Mouse (Mus musculus) hindbrain, embryonic 14.5 days (tissue): Measurements from ENCODE around the gene Ncam1. TPM values are rescaled to one million over a fixed set of nuclear protein-coding genes. Genes with fewer than 3 reads are reported as not detected.

Experiments
- ATAC-seq: fragments of 200-750 bp; cut with Nextera tagmentation; 2 replicates; pipeline ENCODE4 v1.8.0; 2017; ENCODE audit warnings: moderate number of reproducible peaks, mild to moderate bottlenecking, moderate TSS enrichment, moderate library complexity; ENCODE audit not compliant: low FRiP score
- DNase-seq: peaks from one replicate; pipeline ENCODE4 v3.0.0-alpha.2; 2015; ENCODE audit warnings: low spot score
- H3K27ac ChIP-seq: fragments of 300-500 bp; sonication (generic); 2 replicates; pipeline ENCODE4 v1.5.1; 2014; ENCODE audit warnings: mild to moderate bottlenecking, moderate library complexity
- H3K27me3 ChIP-seq: fragments of 300-500 bp; sonication (generic); 2 replicates; pipeline ENCODE4 v1.6.1; 2014; ENCODE audit warnings: mild to moderate bottlenecking, low read length, mixed read lengths; ENCODE audit not compliant: control insufficient read depth, insufficient read depth
- H3K36me3 ChIP-seq: fragments of 300-500 bp; sonication (generic); replicated peaks from 2 replicates; pipeline ENCODE4 v1.6.1; 2014; ENCODE audit not compliant: control insufficient read depth, insufficient read depth
- H3K4me1 ChIP-seq: fragments of 300-500 bp; sonication (generic); replicated peaks from 2 replicates; pipeline ENCODE4 v1.6.1; 2014; ENCODE audit warnings: antibody characterized with exemption, low read length, mixed read lengths; ENCODE audit not compliant: control insufficient read depth, insufficient read depth
- H3K4me2 ChIP-seq: fragments of 300-500 bp; sonication (generic); replicated peaks from 2 replicates; pipeline ENCODE4 v1.6.1; 2014; ENCODE audit warnings: mild to moderate bottlenecking, moderate library complexity
- H3K4me3 ChIP-seq: fragments of 300-500 bp; sonication (generic); replicated peaks from 2 replicates; pipeline ENCODE4 v1.5.1; 2014; ENCODE audit warnings: mild to moderate bottlenecking, low read length
- H3K9ac ChIP-seq: fragments of 300-500 bp; sonication (generic); 2 replicates; pipeline ENCODE4 v1.6.1; 2014
- H3K9me3 ChIP-seq: fragments of 300-500 bp; sonication (generic); 2 replicates; pipeline ENCODE4 v1.6.1; 2016; ENCODE audit warnings: low read length; ENCODE audit not compliant: control insufficient read depth
- WGBS: fragments of 180-500 bp; shearing (Covaris S2); extraction: QIAGEN DNeasy Blood & Tissue Kit; methylation state at CpG from one replicate; pipeline ENCODE4 v1.1.7; 2014; 5-methylcytosine and 5-hydroxymethylcytosine counted together
- polyA plus RNA-seq: library from polyadenylated mRNA; unstranded; fragments of >200 nt; fragmentation: Nextera tagmentation; extraction: Ambion mirVana; gene quantifications from 2 replicates; pipeline ENCODE4 v1.2.1, GENCODE M21; 2014

Ncam1 gene
- polyA plus RNA-seq, 1 experiment from 2014 or later: 349 TPM

DNA sequence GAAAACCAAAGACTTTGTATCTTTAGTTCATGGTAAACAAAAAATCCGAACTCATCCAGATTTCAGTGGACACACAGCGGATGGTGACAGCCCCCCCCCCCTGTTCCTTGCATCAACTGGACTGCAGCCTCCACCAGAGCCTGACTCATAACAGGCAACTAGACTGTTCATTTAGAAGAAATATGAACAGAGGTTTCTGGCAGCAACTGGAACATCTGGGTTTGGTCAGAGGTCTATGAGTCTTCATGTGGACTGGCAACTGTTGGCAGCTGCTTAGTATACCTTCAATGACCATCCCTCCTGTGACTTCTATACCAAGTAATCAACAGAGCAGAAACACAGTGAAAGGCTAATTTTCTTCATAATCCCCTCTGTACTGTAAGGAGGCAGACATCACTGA is 154.4 kb downstream of the Ncam1 start:
- peaks cover 19% of the 10 kb centered on the region for H3K4me1 ChIP-seq
- H3K9ac ChIP-seq: no peak overlapping the region
- H3K27me3 ChIP-seq: no peaks in the 10 kb centered on the region
- ATAC-seq (no peak), DNase-seq (no peak)
- H3K36me3 ChIP-seq: no peaks in the 10 kb centered on the region
- no peak overlapping the region for H3K4me2 ChIP-seq
- H3K9me3 ChIP-seq: no peaks in the 10 kb centered on the region
- WGBS: 96% methylated on average over 2 of the region's 2 CpGs
- H3K4me3 ChIP-seq: no peak overlapping the region
- H3K27ac ChIP-seq: no peak overlapping the region

- 79% methylated on average over 3 of the region's 3 CpGs for WGBS
- no peak overlapping the region for H3K9ac ChIP-seq
- no peak overlapping the region for H3K4me2 ChIP-seq
- no peak overlapping the region; the same call in 1 of the 2 replicates for H3K27ac ChIP-seq
- ATAC-seq: no peak
- peaks cover 32% of the 10 kb centered on the region for H3K4me1 ChIP-seq
- H3K27me3 ChIP-seq: no peaks in the 10 kb centered on the region
- H3K9me3 ChIP-seq: no peaks in the 10 kb centered on the region
- no peak overlapping the region for H3K4me3 ChIP-seq
- no peak for DNase-seq
- no peaks in the 10 kb centered on the region for H3K36me3 ChIP-seq
Measured at GRCm38 (mm10) chr9:49640764-49641163, 158.0 kb downstream of the Ncam1 start.

DNA sequence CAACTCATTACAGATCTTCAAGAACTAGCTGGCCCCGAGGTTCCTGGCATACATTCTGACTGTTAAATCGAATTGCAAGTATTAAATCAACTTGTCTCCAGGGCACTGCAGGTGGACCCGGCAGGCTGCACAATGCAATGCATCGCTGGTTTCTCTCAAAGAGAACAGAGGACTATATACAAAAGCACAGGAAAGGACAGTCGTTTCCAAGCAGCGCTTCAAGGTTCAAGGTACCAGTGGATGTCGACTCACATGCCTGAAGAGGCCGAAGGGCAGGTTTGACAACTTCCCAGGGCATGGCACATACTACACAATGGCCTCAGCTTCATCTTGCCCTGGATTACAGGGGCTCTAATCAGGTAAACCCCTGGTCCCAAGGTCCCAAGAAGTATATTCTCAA is 158.6 kb downstream of the Ncam1 start:
- ATAC-seq (no peak), DNase-seq (no peak)

GRCm38 (mm10) chr9:49637955-49638354 is 160.8 kb downstream of the Ncam1 start:
- ATAC-seq (no peak), DNase-seq (no peak)
- Histone ChIP-seq H3K27ac (no peak overlapping the region), H3K9me3 (no peaks in the 10 kb centered on the region), H3K27me3 (no peaks in the 10 kb centered on the region), H3K36me3 (no peaks in the 10 kb centered on the region), H3K9ac (no peak overlapping the region), H3K4me2 (no peak overlapping the region), H3K4me3 (no peak overlapping the region), H3K4me1 (peaks cover 42% of the 10 kb centered on the region)

More for the DNA sequence above, 158.6 kb downstream of the Ncam1 start:
- Histone ChIP-seq H3K4me1 (peaks cover 38% of the 10 kb centered on the region), H3K9ac (no peak overlapping the region), H3K27ac (no peak overlapping the region; the same call in 1 of the 2 replicates), H3K4me3 (no peak overlapping the region), H3K4me2 (no peak overlapping the region), H3K27me3 (no peaks in the 10 kb centered on the region), H3K36me3 (no peaks in the 10 kb centered on the region), H3K9me3 (no peaks in the 10 kb centered on the region)
- 37% methylated on average over 8 of the region's 8 CpGs for WGBS

DNA sequence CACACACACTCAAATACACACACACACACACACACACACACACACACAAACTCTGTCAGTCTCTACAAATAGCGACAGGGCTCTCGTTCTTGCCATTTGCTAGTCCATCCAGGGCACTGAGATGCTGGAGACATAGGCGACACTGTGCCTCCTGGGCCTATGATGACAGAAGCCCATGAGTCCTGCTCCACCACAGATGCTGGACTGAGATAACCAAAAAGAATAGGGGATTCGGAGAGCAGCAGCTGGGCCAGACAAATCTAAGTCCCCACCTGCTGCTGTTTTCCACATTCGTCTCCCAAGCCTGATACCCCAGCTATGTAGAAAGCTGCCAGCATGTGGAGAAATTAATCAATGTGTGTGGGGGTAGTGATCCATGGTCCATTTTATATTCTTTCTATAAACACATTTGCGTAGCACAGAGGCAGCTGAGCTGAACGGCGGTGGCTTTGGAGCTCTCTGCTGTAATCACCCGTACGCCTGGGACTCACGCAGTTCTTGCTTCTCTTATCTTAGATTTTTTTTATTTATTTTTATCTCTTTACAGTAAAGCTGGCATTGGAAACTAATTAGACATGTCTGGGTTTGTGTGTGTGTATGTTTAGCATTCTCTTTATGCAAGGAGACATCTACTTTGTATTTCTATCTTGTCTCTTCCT is 162.9 kb downstream of the Ncam1 start:
- Histone ChIP-seq H3K36me3 (no peaks in the 10 kb centered on the region), H3K4me2 (peak overlapping the region; percentile 15; the same call in 1 of the 2 replicates), H3K9ac (no peak overlapping the region; the same call in 1 of the 2 replicates)

DNA sequence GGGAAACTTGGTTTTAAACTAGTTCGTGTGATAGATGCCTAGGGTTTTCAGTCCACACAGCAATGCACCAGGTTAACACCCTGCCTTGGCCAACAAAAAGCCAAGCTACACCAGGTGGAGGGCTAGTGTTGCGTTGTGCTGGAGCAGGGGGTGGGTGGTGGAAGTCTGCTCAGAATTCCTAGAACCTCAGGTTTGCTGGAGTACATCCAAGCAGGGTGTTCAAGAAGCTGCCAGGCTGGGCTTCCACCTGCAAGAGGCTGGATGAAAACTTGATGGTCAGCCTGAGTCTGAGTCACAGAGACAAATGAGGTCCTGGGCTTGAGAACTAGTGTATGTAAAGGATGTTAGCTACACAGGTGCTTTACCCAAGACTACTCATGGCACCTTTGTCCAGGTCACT is 166.1 kb downstream of the Ncam1 start:
- ATAC-seq (no peak), DNase-seq (no peak)
- 92% methylated on average over 2 of the region's 2 CpGs for WGBS
- no peak overlapping the region for H3K27ac ChIP-seq
- H3K36me3 ChIP-seq: no peaks in the 10 kb centered on the region
- no peak overlapping the region for H3K4me2 ChIP-seq
- no peak overlapping the region for H3K9ac ChIP-seq
- H3K9me3 ChIP-seq: no peaks in the 10 kb centered on the region
- no peak overlapping the region for H3K4me3 ChIP-seq
- no peaks in the 10 kb centered on the region for H3K27me3 ChIP-seq
- H3K4me1 ChIP-seq: peaks cover 34% of the 10 kb centered on the region

More for the DNA sequence above, 162.9 kb downstream of the Ncam1 start:
- DNase-seq (no peak), ATAC-seq (peak; percentile 60; the same call in 1 of the 2 replicates)
- H3K9me3 ChIP-seq: no peaks in the 10 kb centered on the region
- H3K27ac ChIP-seq: peak overlapping the region; percentile 77
- H3K27me3 ChIP-seq: no peaks in the 10 kb centered on the region
- H3K4me3 ChIP-seq: no peak overlapping the region
- 50% methylated on average over 11 of the region's 11 CpGs for WGBS
- H3K4me1 ChIP-seq: peaks cover 39% of the 10 kb centered on the region

DNA sequence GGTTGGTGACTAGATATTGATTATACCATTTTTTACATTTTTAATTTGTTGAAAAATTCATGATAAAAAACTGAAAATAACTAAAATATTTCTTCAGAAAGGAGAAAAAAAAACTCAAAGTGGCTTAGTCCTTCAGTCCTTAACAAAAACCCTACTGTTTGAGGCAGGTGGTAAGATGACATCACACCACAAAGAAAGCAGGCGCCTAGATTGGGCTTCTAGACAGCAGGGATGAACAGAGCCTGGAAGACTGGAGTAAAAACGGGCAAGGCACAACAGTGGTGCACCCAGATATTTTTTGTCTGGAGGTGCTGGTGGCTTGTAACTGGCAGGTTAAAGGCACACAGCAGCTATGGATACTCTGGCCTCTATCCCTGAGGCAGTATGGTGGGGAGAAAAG is 168.4 kb downstream of the Ncam1 start:
- ATAC-seq: no peak
- Histone ChIP-seq H3K9ac (no peak overlapping the region), H3K27me3 (no peaks in the 10 kb centered on the region), H3K4me1 (peaks cover 21% of the 10 kb centered on the region), H3K27ac (0 out of 2 replicates have a peak overlapping the region, but pooled peaks have one; percentile 23), H3K4me2 (no peak overlapping the region), H3K9me3 (no peaks in the 10 kb centered on the region), H3K36me3 (no peaks in the 10 kb centered on the region), H3K4me3 (no peak overlapping the region)
- no peak for DNase-seq
- WGBS: 66% methylated on average over 2 of the region's 2 CpGs

DNA sequence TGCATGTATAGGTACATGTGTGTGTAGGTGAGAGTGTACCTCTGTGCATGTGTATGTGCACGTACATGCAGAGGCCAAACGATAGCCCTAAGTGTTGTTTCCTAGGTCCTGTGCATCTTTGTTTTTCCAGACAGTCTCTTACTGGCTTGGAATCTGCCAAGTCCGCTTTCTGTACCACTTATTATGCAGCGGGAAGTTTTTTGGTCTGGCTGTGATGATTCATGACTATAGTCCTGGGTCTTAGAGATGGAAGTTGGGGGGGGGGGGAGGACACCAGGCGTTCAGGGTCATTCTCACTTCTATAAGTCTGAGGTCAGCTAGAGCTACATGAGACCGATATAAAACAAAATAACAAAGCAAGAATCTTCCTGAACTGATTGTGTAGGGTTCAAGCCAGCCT is 173.8 kb downstream of the Ncam1 start:
- no peaks in the 10 kb centered on the region for H3K27me3 ChIP-seq
- H3K27ac ChIP-seq: peak overlapping the region; percentile 78
- WGBS: 70% methylated on average over 6 of the region's 6 CpGs
- H3K4me1 ChIP-seq: peaks cover 53% of the 10 kb centered on the region
- H3K36me3 ChIP-seq: no peaks in the 10 kb centered on the region
- H3K9me3 ChIP-seq: no peaks in the 10 kb centered on the region
- no peak overlapping the region; the same call in 1 of the 2 replicates for H3K9ac ChIP-seq
- H3K4me2 ChIP-seq: 0 out of 2 replicates have a peak overlapping the region, but pooled peaks have one; percentile 7
- no peak overlapping the region for H3K4me3 ChIP-seq
- no peak for DNase-seq
- no peak for ATAC-seq

DNA sequence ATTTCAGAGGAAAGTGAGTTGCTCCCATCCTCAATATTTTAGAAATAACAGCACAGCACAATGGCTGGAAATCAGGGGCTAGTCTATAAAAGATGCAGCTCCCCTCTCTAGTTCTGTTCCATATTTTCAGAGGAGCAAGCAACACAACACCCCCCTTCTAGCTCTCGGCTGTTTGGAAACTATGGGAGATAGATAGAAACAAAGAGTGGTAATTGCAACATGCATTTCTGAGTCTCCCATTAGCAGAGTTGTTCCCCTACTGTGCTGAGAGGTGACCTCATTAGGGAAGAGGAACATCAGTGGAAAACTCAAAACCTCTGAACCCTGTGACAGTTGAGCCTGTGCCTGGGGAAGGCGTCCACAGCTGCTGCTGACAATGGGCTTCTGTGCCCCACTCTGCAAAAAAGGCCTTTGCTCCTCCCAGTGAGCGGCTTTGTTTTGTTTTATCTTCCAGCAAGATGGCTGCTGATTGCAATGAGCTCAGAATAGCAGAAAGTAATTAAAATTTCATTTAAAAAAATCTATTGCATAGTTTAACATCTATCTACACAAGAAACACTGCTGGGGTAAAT is 174.7 kb downstream of the Ncam1 start:
- H3K4me3 ChIP-seq: no peak overlapping the region
- peak overlapping the region; percentile 7 for H3K4me2 ChIP-seq
- H3K36me3 ChIP-seq: no peaks in the 10 kb centered on the region
- H3K9ac ChIP-seq: peak overlapping the region; percentile 12; the same call in 1 of the 2 replicates
- DNase-seq (no peak), ATAC-seq (no peak)
- H3K9me3 ChIP-seq: no peaks in the 10 kb centered on the region
- no peaks in the 10 kb centered on the region for H3K27me3 ChIP-seq
- peaks cover 53% of the 10 kb centered on the region for H3K4me1 ChIP-seq
- WGBS: 18% methylated on average over 3 of the region's 3 CpGs
- peak overlapping the region; percentile 78 for H3K27ac ChIP-seq
